Mouse (Mus musculus) bone marrow, adult 2 months (tissue): Measurements from ENCODE around the gene Ninj1. TPM values are rescaled to one million over a fixed set of nuclear protein-coding genes. Genes with fewer than 3 reads are reported as not detected.
A peak's percentile ranks its signal among the peaks of the same experiment; 100 is the strongest.

Experiments
- H3K27ac ChIP-seq: fragments of 200-500 bp; 2 replicates; pipeline ENCODE4 v1.5.1; 2012; ENCODE audit warnings: low read depth, mild to moderate bottlenecking, control low read depth, inconsistent platforms, low read length; ENCODE audit not compliant: control insufficient read depth, poor library complexity, insufficient read depth
- H3K4me1 ChIP-seq: fragments of 200-500 bp; 2 replicates; pipeline ENCODE4 v1.6.1; 2011; ENCODE audit warnings: low read length; ENCODE audit not compliant: control insufficient read depth, insufficient read depth
- H3K4me3 ChIP-seq: fragments of 200-500 bp; replicated peaks from 2 replicates; pipeline ENCODE3; 2011; ENCODE audit warnings: mild to moderate bottlenecking, low read depth, low read length, control low read depth; ENCODE audit not compliant: control insufficient read depth
- CTCF ChIP-seq: fragments of 200-500 bp; IDR thresholded peaks from 2 replicates; pipeline ENCODE4 v1.5.1; 2011; ENCODE audit warnings: low read length, control low read depth; ENCODE audit not compliant: control insufficient read depth, insufficient read depth
- POLR2A ChIP-seq: fragments of 200-500 bp; IDR thresholded peaks from 2 replicates; pipeline ENCODE4 v1.6.1; 2011; ENCODE audit warnings: low read depth, mild to moderate bottlenecking, control low read depth, low read length, borderline replicate concordance; ENCODE audit not compliant: control insufficient read depth
- WGBS: fragments of 180-500 bp; shearing (Covaris S2); methylation state at CpG from one replicate; pipeline ENCODE4 v1.1.7; 2018; 5-methylcytosine and 5-hydroxymethylcytosine counted together
- polyA plus RNA-seq: library from polyadenylated mRNA; stranded (reverse); fragments of >200 nt; gene quantifications from 2 replicates; pipeline ENCODE4 v1.2.4, GENCODE M21; 2011; ENCODE audit warnings: low replicate concordance; ENCODE audit not compliant: missing spikeins, insufficient read depth, insufficient read length

Ninj1 gene
- polyA plus RNA-seq, 1 experiment = 36.6 TPM

GRCm38 (mm10) chr13:49163645-49164044, 23.6 kb upstream of the Ninj1 start:
- Histone ChIP-seq H3K4me3 (no peak overlapping the region), H3K4me1 (peaks cover 2% of the 10 kb centered on the region; the same call in 1 of the 2 replicates), H3K27ac (no peak overlapping the region)
- WGBS = 36% methylated on average over 7 of the region's 7 CpGs
- TF ChIP-seq CTCF (no peak), POLR2A (no peak)

- Histone ChIP-seq H3K4me1 (peaks cover 2% of the 10 kb centered on the region; the same call in 1 of the 2 replicates), H3K27ac (no peak overlapping the region), H3K4me3 (no peak overlapping the region)
- TF ChIP-seq POLR2A = no peak
- TF ChIP-seq CTCF = no peak
- 30% methylated on average over 9 of the region's 9 CpGs for WGBS
Observed at GRCm38 (mm10) chr13:49167081-49167480, 20.2 kb upstream of the Ninj1 start.

GRCm38 (mm10) chr13:49169448-49170207, 17.7 kb upstream of the Ninj1 start:
- Histone ChIP-seq H3K4me1 (no peaks in the 10 kb centered on the region), H3K27ac (no peak overlapping the region), H3K4me3 (no peak overlapping the region)
- WGBS = 30% methylated on average over 17 of the region's 17 CpGs
- peak; percentile 91 for TF ChIP-seq CTCF
- no peak for TF ChIP-seq POLR2A

- Histone ChIP-seq H3K4me3 (no peak overlapping the region), H3K4me1 (no peaks in the 10 kb centered on the region), H3K27ac (no peak overlapping the region)
- WGBS = 87% methylated on average over 11 of the region's 11 CpGs
- TF ChIP-seq POLR2A (no peak), CTCF (no peak)
Observed at GRCm38 (mm10) chr13:49170623-49171022, 16.7 kb upstream of the Ninj1 start.

- TF ChIP-seq CTCF = no peak
- no peak for TF ChIP-seq POLR2A
- no peaks in the 10 kb centered on the region for H3K4me1 ChIP-seq
- 12% methylated on average over 1 of the region's 1 CpGs for WGBS
- no peak overlapping the region for H3K27ac ChIP-seq
- no peak overlapping the region for H3K4me3 ChIP-seq
Observed at GRCm38 (mm10) chr13:49171729-49172128, 15.6 kb upstream of the Ninj1 start.

- Histone ChIP-seq H3K27ac (no peak overlapping the region), H3K4me3 (no peak overlapping the region), H3K4me1 (no peaks in the 10 kb centered on the region)
- 83% methylated on average over 7 of the region's 7 CpGs for WGBS
- TF ChIP-seq CTCF (no peak), POLR2A (no peak)
Observed at GRCm38 (mm10) chr13:49172335-49172734, 14.9 kb upstream of the Ninj1 start.

- Histone ChIP-seq H3K4me1 (no peaks in the 10 kb centered on the region), H3K4me3 (no peak overlapping the region), H3K27ac (no peak overlapping the region)
- peak; percentile 90 for TF ChIP-seq CTCF
- no peak for TF ChIP-seq POLR2A
- 5% methylated on average over 12 of the region's 12 CpGs for WGBS
Observed at GRCm38 (mm10) chr13:49172971-49173596, 14.2 kb upstream of the Ninj1 start.

GRCm38 (mm10) chr13:49175509-49175908, 11.8 kb upstream of the Ninj1 start:
- Histone ChIP-seq H3K27ac (no peak overlapping the region), H3K4me3 (no peak overlapping the region), H3K4me1 (no peaks in the 10 kb centered on the region)
- TF ChIP-seq POLR2A (no peak), CTCF (no peak)
- 90% methylated on average over 10 of the region's 10 CpGs for WGBS
